Mouse (Mus musculus) right cerebral cortex, postnatal 25 days (tissue): ENCODE measurements around the gene Chrdl2.

Experiments
- DNase-seq: peaks from one replicate; pipeline ENCODE4 v3.0.0; 2022

Gene Chrdl2

DNA sequence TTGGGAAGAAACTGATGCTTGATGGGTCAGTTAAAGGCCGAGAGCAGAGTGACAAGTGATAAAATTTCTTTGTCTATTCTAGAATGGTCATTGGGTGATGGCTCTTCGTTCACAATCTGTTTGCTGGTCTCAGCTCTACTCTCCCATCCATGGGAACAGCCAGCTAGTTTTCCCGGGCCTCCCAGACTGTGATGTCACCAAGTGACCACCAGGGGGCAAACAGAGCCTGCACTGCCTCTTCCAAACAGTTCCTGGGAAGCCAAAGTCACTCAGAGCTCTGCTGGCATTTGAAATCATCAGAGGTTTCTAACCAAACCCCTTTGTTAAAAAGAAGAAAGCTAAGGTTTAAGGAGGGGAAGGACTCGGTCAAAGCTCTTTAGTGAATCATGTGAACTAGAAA is 17.2 kb upstream of the Chrdl2 start:
- peak; percentile 77 for DNase-seq

DNA sequence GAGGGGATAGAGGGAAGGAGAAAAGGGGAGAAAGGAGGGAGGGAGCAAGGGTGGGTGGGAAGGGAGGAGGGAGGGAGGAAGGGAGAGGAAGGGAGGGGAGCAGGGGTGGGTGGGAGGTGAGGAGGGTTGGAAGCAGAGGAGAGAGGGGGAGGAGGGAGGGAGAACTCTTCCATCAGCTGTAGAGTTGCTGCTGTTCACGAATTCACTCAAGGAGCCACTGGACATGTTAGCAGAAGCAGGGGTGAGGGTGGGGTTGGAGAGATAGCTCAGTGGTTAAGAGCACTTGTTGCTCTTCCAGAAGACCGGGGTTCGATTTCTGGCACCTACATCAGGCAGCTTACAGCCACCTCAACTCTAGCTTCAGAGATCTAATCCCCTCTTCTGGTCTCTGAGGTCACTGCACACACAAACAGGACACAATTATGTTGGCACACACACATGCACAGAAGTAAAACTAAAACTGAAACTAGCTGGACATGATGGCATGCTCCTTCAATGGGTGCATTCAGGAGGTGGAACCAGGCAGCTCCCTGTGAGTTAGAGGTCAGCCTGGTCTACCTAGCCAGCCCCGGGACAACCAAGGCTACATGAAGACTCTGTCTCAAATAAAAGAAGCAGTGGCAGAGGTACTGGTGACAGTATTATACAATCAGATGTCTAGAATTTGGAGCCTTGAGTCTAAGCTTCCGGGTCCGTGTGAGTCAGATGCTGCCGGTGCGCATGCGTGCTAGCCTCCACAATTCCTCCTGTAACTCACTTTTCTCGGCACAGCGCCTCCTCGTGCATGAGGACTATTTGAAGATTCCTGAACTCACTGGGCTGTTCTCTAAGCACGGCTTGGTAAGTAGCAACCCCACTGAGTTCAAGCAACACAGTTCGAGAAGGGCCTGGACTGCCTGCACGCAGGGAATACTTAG is 15.9 kb upstream of the Chrdl2 start:
- DNase-seq = no peak

DNA sequence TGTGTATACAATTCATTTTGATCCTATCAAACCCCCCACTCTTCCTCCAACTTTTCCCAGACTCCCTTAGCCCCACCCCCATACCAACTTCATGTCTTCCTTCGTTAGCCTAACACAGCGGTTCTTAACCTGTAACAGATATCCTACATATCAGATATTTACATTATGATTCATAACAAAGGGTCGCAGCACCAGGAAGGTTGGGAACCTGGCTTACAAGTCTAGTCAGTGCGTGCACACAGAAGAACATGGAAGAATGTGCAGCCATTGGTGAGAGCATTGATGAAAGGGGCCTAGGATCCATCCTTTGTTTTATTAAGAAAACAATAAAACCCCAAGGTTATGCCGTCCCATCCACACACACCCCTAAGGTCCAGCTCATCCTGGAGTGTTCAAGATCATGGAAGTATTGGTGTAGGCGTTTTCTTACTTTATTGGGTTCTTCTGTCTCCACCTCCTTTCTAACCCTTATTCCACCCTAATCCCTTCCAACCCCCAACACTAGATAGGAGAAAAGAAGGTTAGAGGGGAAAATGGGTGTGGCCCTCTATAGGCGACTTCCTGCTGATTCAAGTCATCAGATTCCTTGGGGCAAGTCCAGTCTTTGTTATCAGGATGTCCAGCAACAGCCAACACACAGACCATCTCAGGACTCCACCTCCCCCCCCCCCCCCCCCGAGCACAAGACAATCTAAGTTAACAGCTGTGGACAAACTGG is 14.8 kb upstream of the Chrdl2 start:
- DNase-seq = no peak

- DNase-seq = no peak
These were observed 12.8 kb upstream of the Chrdl2 start for GRCm38 (mm10) chr7:99993159-99993558.

- DNase-seq = no peak
These were observed 10.8 kb upstream of the Chrdl2 start for GRCm38 (mm10) chr7:99995186-99995585.

DNA sequence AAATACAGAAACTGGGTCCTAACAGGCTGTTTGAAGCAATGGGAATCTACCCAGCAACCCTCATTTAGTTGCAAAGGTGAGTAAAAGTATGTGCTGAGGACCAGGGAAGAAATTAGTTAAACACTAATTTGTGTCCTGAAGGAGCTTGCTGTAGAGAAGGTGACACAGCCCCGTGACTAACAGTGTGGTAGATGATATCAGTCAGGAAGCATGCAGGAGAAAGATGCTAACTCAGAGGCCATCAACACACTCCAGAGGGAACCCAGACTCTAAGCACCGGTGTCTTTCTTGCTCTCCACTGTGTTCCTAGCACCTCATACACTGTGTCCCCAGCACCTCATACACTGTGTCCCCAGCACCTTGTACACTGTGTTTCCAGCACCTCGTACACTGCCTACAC is 7.3 kb upstream of the Chrdl2 start:
- DNase-seq = no peak

GRCm38 (mm10) chr7:100003781-100004180 is 2.2 kb upstream of the Chrdl2 start:
- no peak for DNase-seq

- DNase-seq = no peak
These were observed 439 bp downstream of the Chrdl2 start for GRCm38 (mm10) chr7:100006411-100006810.

DNA sequence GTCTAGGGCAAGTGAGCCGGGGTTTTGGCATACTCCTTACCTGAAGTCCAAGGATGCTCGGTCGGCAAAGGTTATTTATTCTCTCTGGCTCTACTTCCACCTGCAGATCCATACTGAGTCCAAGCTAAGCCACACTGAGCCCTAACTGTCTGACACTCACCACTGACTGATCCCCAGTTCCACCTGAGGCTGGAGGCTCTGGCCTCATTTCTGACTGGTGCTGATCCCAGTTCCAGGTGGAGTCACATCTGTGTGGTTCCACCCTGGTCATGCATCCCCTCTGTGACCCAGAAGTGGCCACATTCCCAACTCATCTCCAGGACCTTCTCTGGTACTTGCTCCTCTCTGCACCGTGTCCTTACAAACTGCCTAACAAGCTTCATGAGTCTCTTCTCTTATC is 2.8 kb downstream of the Chrdl2 start:
- DNase-seq = no peak

DNA sequence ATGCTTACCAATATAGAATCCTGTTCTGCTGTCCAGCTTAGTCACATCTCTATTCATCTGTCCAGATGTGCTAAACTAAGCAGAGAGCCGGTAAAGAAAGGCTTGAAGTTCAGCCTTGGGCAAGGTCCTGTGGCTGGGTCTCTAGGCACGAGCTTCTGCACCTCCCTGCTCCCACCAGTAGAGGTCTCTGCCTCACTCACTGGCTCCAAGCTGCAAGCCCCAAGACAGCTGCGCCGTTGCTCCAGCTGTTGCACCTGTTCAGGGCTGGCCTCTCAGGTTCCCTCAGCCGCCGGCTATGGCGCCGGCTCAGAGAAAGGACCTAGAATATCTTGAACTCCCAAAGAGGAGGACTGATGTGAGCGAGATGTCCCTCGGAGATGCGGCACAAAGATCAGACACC is 3.7 kb downstream of the Chrdl2 start:
- DNase-seq = peak; percentile 43

DNA sequence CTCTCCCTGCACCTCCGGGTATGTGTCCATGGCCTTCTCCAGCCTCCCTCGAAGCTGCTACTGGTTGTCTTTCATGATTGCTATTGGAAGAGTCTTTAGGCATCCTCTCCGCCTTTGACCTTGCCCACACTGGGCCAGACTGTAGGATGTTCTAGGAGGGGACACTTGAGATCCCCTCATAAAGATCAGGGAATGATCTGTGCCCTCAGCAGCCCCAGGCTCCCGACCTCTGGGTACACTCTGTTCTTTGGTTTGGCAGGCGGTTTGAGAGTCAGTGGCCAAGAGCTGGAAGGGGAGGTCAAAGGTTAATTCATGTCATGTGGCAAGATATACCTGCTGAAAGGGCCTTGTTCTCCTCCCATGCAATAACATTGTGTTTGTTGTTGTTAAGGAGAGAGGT is 4.7 kb downstream of the Chrdl2 start:
- no peak for DNase-seq

DNA sequence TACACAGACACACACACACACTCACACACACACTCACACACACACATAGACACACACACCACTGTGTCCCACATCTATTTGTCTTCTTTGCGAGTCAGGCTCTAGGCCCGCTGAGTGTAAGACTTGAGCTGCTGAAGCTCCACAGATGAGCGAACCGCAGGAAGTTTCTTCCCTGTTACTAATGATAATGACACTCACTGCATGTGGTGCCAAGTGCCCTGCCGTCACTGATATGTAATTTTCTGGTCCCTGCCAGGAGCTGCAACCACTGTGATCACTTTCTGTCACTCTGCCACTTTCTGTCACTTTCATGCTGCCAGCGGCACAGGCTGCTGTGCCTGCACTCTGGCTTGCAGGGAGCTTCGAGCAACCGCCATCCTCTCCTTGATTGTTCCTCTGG is 6.1 kb downstream of the Chrdl2 start:
- DNase-seq = no peak

- DNase-seq = no peak
These were observed 6.5 kb downstream of the Chrdl2 start for GRCm38 (mm10) chr7:100012515-100012914.

DNA sequence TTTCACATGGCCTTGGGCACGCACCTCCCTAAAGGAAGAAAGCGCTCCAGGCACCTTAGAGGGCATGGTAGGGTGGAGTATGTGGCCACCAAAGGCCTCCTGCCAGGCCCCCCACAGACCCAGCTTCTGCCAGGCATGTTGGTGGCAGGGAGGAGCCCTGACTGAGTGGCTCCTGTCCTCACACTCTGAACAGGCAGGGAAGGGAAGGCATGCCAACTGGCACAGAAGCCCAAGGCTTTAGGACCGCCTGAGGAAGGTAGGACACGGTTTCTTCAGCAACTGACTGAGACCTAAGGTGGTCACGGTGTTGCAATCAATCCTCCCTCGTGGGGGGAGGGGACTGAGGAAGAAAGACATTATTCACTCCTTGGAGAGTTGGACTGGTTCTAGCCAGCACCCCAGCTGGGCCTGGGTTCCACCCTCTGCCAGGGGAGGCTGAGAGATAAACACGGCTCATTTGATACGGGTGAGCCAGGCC is 8.2 kb downstream of the Chrdl2 start:
- no peak for DNase-seq

GRCm38 (mm10) chr7:100017056-100017455 is 11.1 kb downstream of the Chrdl2 start:
- peak; percentile 17 for DNase-seq

DNA sequence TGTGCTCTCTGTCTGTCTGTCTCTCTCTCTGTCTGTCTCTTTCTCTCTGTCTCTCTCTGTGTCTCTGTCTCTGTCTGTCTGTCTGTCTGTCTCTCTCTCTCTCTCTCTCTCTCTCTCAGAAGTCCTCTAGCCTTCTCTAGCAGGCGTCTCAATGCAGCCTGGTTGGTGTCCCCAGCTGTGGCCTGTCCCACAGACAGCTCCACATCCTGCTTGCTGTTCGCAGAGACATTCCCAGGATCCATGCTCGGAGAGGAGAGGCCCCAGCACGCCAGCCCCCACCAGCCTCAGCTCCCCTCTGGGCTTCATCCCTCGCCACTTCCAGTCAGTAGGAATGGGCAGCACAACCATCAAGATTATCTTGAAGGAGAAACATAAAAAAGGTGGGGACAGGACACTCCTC is 21.4 kb downstream of the Chrdl2 start:
- DNase-seq = no peak

- DNase-seq = no peak
These were observed 23.3 kb downstream of the Chrdl2 start for GRCm38 (mm10) chr7:100029307-100029706.

GRCm38 (mm10) chr7:100030996-100031749 is 25.2 kb downstream of the Chrdl2 start:
- DNase-seq = no peak

GRCm38 (mm10) chr7:100033672-100034071 is 27.7 kb downstream of the Chrdl2 start:
- DNase-seq = no peak

- DNase-seq = no peak
These were observed 29.0 kb downstream of the Chrdl2 start for GRCm38 (mm10) chr7:100034815-100035463.

DNA sequence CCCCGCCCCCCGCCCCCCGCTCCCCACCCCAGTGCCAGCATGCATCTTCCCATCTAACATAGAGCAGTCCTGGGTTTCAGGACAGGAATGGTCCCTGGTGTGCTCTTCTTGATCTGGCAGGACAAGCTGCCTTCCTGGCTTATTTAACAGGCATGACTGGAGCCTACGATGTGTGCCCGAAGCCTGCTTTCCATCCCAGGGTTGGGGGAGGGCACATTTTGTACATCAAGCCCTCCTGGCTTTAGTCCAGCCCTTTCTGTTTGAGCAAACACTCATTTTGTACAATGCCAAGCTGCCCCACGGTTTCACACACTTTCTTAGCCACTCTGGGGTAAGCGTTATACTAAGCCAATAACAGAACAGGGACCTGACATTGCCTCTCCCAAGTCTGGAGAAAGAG is 30.1 kb downstream of the Chrdl2 start:
- DNase-seq = no peak

DNA sequence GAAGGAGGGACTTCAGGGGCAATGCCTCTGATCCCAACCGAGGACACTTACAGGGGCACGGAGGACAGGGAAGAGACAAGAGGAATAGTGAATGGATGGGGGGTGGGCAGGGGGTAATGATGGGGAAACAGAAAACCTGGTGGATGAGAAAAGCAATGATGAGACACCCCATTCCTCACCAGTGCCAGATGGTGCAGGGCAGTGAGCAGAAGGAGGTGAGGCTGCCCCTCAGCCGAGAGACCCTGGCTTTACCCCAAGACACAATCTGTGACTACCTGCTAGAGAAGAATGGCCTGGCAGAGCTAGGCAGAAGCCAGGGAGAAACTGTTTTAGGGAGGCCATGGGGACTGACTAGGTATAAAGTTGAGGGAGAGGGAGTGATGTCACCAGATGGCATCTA is 30.5 kb downstream of the Chrdl2 start:
- DNase-seq = no peak

- DNase-seq = no peak
These were observed 36.1 kb downstream of the Chrdl2 start for GRCm38 (mm10) chr7:100042120-100042519.
